Mouse (Mus musculus) forebrain, embryonic 15.5 days (tissue): Measurements from ENCODE around the gene Ttyh3. TPM values are rescaled to one million over a fixed set of nuclear protein-coding genes. Genes with fewer than 3 reads are reported as not detected.

ENCODE experiments used
- ATAC-seq: fragments of 200-750 bp; cut with Nextera tagmentation; replicated peaks from 2 replicates; pipeline ENCODE4 v1.8.0; 2017; ENCODE audit warnings: mild to moderate bottlenecking, moderate TSS enrichment, moderate library complexity
- H3K27ac ChIP-seq: fragments of 300-500 bp; sonication (generic); replicated peaks from 2 replicates; pipeline ENCODE4 v1.5.1; 2015; ENCODE audit warnings: mild to moderate bottlenecking, inconsistent platforms
- H3K27me3 ChIP-seq: fragments of 300-500 bp; sonication (generic); 2 replicates; pipeline ENCODE4 v1.6.1; 2015; ENCODE audit warnings: inconsistent platforms
- H3K36me3 ChIP-seq: fragments of 300-500 bp; sonication (generic); 2 replicates; pipeline ENCODE4 v1.6.1; 2015; ENCODE audit warnings: mild to moderate bottlenecking, inconsistent platforms
- H3K4me1 ChIP-seq: fragments of 300-500 bp; sonication (generic); 2 replicates; pipeline ENCODE4 v1.6.1; 2015; ENCODE audit warnings: inconsistent platforms
- H3K4me2 ChIP-seq: fragments of 300-500 bp; sonication (generic); replicated peaks from 2 replicates; pipeline ENCODE4 v1.6.1; 2015; ENCODE audit warnings: mild to moderate bottlenecking, inconsistent platforms
- H3K4me3 ChIP-seq: fragments of 300-500 bp; sonication (generic); 2 replicates; pipeline ENCODE4 v1.5.1; 2015; ENCODE audit warnings: mild to moderate bottlenecking, inconsistent platforms
- H3K9ac ChIP-seq: fragments of 300-500 bp; sonication (generic); replicated peaks from 2 replicates; pipeline ENCODE4 v1.6.1; 2015; ENCODE audit warnings: mild to moderate bottlenecking, inconsistent platforms
- H3K9me3 ChIP-seq: fragments of 300-500 bp; sonication (generic); 2 replicates; pipeline ENCODE4 v1.6.1; 2016; ENCODE audit warnings: inconsistent platforms
- WGBS: fragments of 180-500 bp; shearing (Covaris S2); methylation state at CpG from one replicate; pipeline ENCODE4 v1.1.7; 2015; ENCODE audit warnings: mixed read lengths; 5-methylcytosine and 5-hydroxymethylcytosine counted together
- polyA plus RNA-seq: library from polyadenylated mRNA; unstranded; fragments of >200 nt; fragmentation: Nextera tagmentation; extraction: Ambion mirVana; gene quantifications from 2 replicates; pipeline ENCODE4 v1.2.1, GENCODE M21; 2015

Ttyh3 gene
- polyA plus RNA-seq, 1 experiment from 2014 or later = 78.9 TPM

- WGBS = 3% methylated on average over 26 of the region's 26 CpGs
- Histone ChIP-seq H3K9ac (peak overlapping the region; percentile 69), H3K36me3 (peaks cover 7% of the 10 kb centered on the region), H3K27ac (peak overlapping the region; percentile 92), H3K4me1 (peaks cover 47% of the 10 kb centered on the region), H3K4me3 (peak overlapping the region; percentile 94), H3K27me3 (no peaks in the 10 kb centered on the region), H3K4me2 (peak overlapping the region; percentile 71), H3K9me3 (no peaks in the 10 kb centered on the region)
- peak; percentile 85 for ATAC-seq
Measured at GRCm38 (mm10) chr5:140649101-140649667, 353 bp upstream of the Ttyh3 start.

- Histone ChIP-seq H3K9ac (peak overlapping the region; percentile 100), H3K4me3 (peak overlapping the region; percentile 94), H3K27me3 (no peaks in the 10 kb centered on the region), H3K4me1 (peaks cover 59% of the 10 kb centered on the region), H3K27ac (peak overlapping the region; percentile 94), H3K4me2 (peak overlapping the region; percentile 78), H3K36me3 (peaks cover 10% of the 10 kb centered on the region), H3K9me3 (no peaks in the 10 kb centered on the region)
- WGBS = under 1% methylated on average over 13 of the region's 13 CpGs
- peak; percentile 46 for ATAC-seq
Measured at GRCm38 (mm10) chr5:140647821-140648518, 861 bp downstream of the Ttyh3 start.

GRCm38 (mm10) chr5:140647031-140647760 is 1.6 kb downstream of the Ttyh3 start:
- Histone ChIP-seq H3K27me3 (no peaks in the 10 kb centered on the region), H3K4me1 (peaks cover 67% of the 10 kb centered on the region), H3K9ac (peak overlapping the region; percentile 100), H3K36me3 (peaks cover 10% of the 10 kb centered on the region), H3K27ac (peak overlapping the region; percentile 94), H3K4me2 (peak overlapping the region; percentile 78), H3K4me3 (peak overlapping the region; percentile 94), H3K9me3 (no peaks in the 10 kb centered on the region)
- no peak for ATAC-seq
- WGBS = 12% methylated on average over 13 of the region's 13 CpGs

- Histone ChIP-seq H3K4me3 (peak overlapping the region; percentile 94), H3K27ac (peak overlapping the region; percentile 94), H3K9ac (peak overlapping the region; percentile 100), H3K4me1 (peaks cover 74% of the 10 kb centered on the region), H3K27me3 (no peaks in the 10 kb centered on the region), H3K4me2 (peak overlapping the region; percentile 78), H3K9me3 (no peaks in the 10 kb centered on the region), H3K36me3 (peaks cover 10% of the 10 kb centered on the region)
- no peak for ATAC-seq
- WGBS = 62% methylated on average over 6 of the region's 6 CpGs
Measured at GRCm38 (mm10) chr5:140646171-140646570, 2.7 kb downstream of the Ttyh3 start.

GRCm38 (mm10) chr5:140645454-140645853 is 3.4 kb downstream of the Ttyh3 start:
- H3K27ac ChIP-seq = peak overlapping the region; percentile 94
- WGBS = 69% methylated on average over 4 of the region's 4 CpGs
- no peaks in the 10 kb centered on the region for H3K27me3 ChIP-seq
- no peak for ATAC-seq
- H3K4me1 ChIP-seq = peaks cover 80% of the 10 kb centered on the region
- peaks cover 10% of the 10 kb centered on the region for H3K36me3 ChIP-seq
- peak overlapping the region; percentile 100; the same call in 1 of the 2 replicates for H3K9ac ChIP-seq
- no peaks in the 10 kb centered on the region for H3K9me3 ChIP-seq
- H3K4me2 ChIP-seq = peak overlapping the region; percentile 78
- peak overlapping the region; percentile 94 for H3K4me3 ChIP-seq

GRCm38 (mm10) chr5:140644702-140645201 is 4.1 kb downstream of the Ttyh3 start:
- Histone ChIP-seq H3K9ac (peak overlapping the region; percentile 100; the same call in 1 of the 2 replicates), H3K4me3 (peak overlapping the region; percentile 94), H3K4me1 (peaks cover 77% of the 10 kb centered on the region), H3K9me3 (no peaks in the 10 kb centered on the region), H3K27ac (peak overlapping the region; percentile 12; the same call in 1 of the 2 replicates), H3K4me2 (peak overlapping the region; percentile 78), H3K36me3 (peaks cover 13% of the 10 kb centered on the region), H3K27me3 (no peaks in the 10 kb centered on the region)
- 57% methylated on average over 15 of the region's 15 CpGs for WGBS
- ATAC-seq = no peak

- no peak overlapping the region for H3K9ac ChIP-seq
- no peak overlapping the region for H3K4me3 ChIP-seq
- H3K27ac ChIP-seq = no peak overlapping the region
- 86% methylated on average over 6 of the region's 6 CpGs for WGBS
- H3K4me1 ChIP-seq = peaks cover 73% of the 10 kb centered on the region
- H3K27me3 ChIP-seq = no peaks in the 10 kb centered on the region
- ATAC-seq = no peak
- H3K36me3 ChIP-seq = peaks cover 14% of the 10 kb centered on the region
- no peaks in the 10 kb centered on the region for H3K9me3 ChIP-seq
- H3K4me2 ChIP-seq = 0 out of 2 replicates have a peak overlapping the region, but pooled peaks have one; percentile 78
Measured at GRCm38 (mm10) chr5:140644263-140644662, 4.6 kb downstream of the Ttyh3 start.

- no peak overlapping the region for H3K4me2 ChIP-seq
- no peak for ATAC-seq
- no peaks in the 10 kb centered on the region for H3K27me3 ChIP-seq
- no peak overlapping the region for H3K4me3 ChIP-seq
- H3K9me3 ChIP-seq = no peaks in the 10 kb centered on the region
- 0 out of 2 replicates have a peak overlapping the region, but pooled peaks have one; percentile 6 for H3K27ac ChIP-seq
- H3K36me3 ChIP-seq = peaks cover 26% of the 10 kb centered on the region
- H3K9ac ChIP-seq = no peak overlapping the region
- peaks cover 76% of the 10 kb centered on the region for H3K4me1 ChIP-seq
- WGBS = 63% methylated on average over 3 of the region's 3 CpGs
Measured at GRCm38 (mm10) chr5:140642076-140642475, 6.8 kb downstream of the Ttyh3 start.

- Histone ChIP-seq H3K4me2 (no peak overlapping the region), H3K4me3 (no peak overlapping the region), H3K9ac (no peak overlapping the region), H3K27ac (0 out of 2 replicates have a peak overlapping the region, but pooled peaks have one; percentile 6), H3K36me3 (peaks cover 29% of the 10 kb centered on the region), H3K27me3 (no peaks in the 10 kb centered on the region), H3K9me3 (no peaks in the 10 kb centered on the region), H3K4me1 (peaks cover 72% of the 10 kb centered on the region)
- 61% methylated on average over 10 of the region's 10 CpGs for WGBS
- ATAC-seq = peak; percentile 32; the same call in 1 of the 2 replicates
Measured at GRCm38 (mm10) chr5:140641254-140641928, 7.4 kb downstream of the Ttyh3 start.

GRCm38 (mm10) chr5:140640812-140641211 is 8.0 kb downstream of the Ttyh3 start:
- no peak overlapping the region for H3K4me2 ChIP-seq
- 89% methylated on average over 2 of the region's 2 CpGs for WGBS
- H3K4me3 ChIP-seq = no peak overlapping the region
- no peaks in the 10 kb centered on the region for H3K9me3 ChIP-seq
- H3K4me1 ChIP-seq = peaks cover 66% of the 10 kb centered on the region
- H3K27ac ChIP-seq = no peak overlapping the region
- H3K27me3 ChIP-seq = no peaks in the 10 kb centered on the region
- 0 out of 2 replicates have a peak, but pooled peaks have one; percentile 3 for ATAC-seq
- peaks cover 34% of the 10 kb centered on the region for H3K36me3 ChIP-seq
- no peak overlapping the region for H3K9ac ChIP-seq

GRCm38 (mm10) chr5:140639871-140640270 is 9.0 kb downstream of the Ttyh3 start:
- Histone ChIP-seq H3K36me3 (peaks cover 39% of the 10 kb centered on the region), H3K4me1 (peaks cover 56% of the 10 kb centered on the region), H3K4me2 (no peak overlapping the region), H3K4me3 (no peak overlapping the region), H3K9me3 (no peaks in the 10 kb centered on the region), H3K27me3 (no peaks in the 10 kb centered on the region), H3K27ac (no peak overlapping the region; the same call in 1 of the 2 replicates), H3K9ac (no peak overlapping the region)
- no peak for ATAC-seq
- 88% methylated on average over 14 of the region's 14 CpGs for WGBS
